Mouse (Mus musculus): ENCODE measurements at regions not wholly inside any gene's neighbourhood (a gene's known extent, or its start where the extent isn't known, plus 50 kb on each side); places are given as distances from the start of the nearest gene placed in this dataset.
A peak's percentile ranks its signal among the peaks of the same experiment; 100 is the strongest.
"Not testable (repeated sequence)": the region's sequence is repeated elsewhere in the genome, so short reads cannot be mapped to it uniquely, and the experiment has no call there.

DNA sequence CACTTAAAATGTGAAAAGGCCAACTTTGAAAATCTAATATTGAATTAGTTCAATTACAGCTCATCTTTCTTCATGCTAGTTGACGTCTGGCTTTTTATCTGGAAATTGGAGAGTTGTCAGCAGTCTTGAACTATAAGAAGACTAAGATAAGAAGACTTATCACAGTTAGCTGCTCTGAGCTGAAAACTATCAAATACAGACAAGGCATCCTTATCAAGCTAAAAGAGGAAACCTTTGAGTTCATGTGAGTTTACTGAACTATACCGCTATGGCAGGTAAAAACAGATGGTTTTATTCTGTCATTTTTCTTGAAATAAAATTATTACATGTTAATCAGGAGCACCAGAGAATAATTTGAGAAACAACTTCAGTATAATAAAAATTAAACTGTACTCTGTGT is 735.2 kb upstream of the Marcks start:
- DNase-seq, result no peak

- peak; percentile 24 for DNase-seq
Measured at GRCm38 (mm10) chr10:37861001-37861400, 722.3 kb upstream of the Marcks start.

DNA sequence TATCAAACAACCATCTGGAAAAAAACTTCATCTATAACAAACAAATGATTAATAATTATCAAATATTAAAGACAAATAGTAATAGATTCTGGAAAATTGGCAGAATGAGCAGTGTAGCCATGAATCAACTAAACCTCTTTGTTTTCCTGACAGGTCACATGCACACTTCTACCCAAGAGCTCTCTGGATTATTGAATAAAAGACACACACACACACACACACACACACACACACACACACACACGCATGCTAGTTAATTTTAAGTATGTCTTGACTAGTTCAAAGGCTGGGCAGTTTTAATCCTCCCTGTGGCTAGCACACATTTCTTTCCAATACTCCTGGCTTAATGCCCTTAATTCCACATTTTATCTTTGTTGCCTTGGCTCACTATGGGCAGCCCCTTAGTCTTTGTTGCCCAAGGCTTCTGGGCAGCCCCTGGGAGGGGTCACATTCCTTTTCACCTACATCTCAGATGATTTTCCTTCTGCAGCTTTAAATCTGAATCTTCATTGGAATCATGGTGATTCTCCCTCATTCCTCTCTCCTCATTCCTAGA is 710.6 kb upstream of the Marcks start:
- no peak for DNase-seq

DNA sequence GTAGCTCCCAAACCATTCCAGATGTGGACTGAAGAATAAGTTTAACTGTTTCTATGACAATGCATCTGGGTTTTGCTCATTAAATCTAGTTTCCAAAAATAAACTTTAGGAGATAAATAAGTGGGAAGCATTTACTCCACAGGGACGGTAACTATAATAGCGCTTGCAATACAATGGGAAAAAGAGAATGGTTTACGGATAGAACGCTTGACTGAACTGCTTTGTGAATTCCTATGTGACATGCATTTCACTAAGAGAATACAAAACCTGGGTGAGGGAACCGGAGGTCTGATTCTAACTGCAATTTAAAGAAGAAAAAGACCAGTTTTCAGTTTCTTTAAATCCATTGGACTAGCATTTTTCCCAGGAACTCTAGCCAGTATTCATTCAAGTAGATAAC is 704.1 kb upstream of the Marcks start:
- DNase-seq, result no peak

DNA sequence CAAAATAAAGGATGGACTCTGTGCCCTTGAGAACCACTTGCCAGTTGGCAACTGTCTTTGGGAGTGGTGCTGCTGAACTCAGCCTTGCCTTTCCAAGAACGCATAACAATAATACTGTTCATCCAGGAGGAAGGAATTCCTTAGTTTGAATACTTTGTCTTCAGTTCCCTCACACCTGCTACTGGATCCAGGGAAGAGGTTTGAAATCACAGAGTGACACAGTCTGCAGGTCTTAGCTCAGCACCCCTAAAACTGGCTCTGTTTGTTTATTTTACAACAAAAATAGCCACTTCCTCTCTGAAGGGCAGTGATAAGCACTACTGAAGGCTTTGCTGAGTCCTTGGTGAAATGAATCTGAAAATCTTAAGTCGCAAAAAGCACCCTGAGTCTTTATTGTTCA is 703.1 kb upstream of the Marcks start:
- peak; percentile 2 for DNase-seq

GRCm38 (mm10) chr10:37837721-37838120 is 699.0 kb upstream of the Marcks start:
- DNase-seq, result no peak

DNA sequence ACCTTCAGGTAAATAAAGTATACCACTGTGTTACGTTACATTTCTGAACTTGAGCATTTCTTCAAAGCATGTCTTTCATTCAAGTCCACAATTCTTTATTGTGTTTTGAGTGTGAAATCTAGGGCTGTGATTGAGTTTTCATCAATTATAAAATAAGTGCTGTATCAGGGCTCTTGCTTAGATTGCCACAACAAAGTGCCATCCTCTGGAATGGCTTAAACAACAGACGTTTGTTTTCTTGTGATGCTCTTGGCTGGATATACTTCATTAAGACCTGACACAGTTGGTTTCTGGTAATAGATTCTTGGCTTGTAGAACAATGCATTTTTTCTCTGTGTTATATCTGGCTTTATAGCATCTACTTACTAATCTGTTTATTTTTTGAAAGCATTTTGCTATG is 674.3 kb upstream of the Marcks start:
- DNase-seq, result no peak

- DNase-seq, result peak; percentile 50
Measured at GRCm38 (mm10) chr10:37812405-37812851, 673.7 kb upstream of the Marcks start.

DNA sequence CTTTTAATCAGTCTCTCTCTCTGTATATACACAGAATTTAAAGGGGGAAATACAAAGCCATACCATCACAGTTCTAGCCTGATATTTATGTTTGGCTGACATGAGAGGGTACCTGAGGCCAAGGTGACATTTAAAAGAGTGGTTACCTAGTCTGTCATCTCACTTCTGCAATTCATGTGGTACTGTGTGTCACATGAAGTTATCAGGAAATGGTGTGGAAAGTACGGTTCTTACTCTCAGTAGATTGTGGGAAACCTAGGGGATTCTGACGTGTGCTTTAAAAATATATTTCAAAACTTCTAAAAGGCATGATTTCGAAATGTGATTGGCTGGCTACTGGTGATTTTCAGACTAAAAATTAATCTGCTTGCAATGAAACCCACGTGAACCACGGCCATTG is 673.1 kb upstream of the Marcks start:
- DNase-seq, result no peak

DNA sequence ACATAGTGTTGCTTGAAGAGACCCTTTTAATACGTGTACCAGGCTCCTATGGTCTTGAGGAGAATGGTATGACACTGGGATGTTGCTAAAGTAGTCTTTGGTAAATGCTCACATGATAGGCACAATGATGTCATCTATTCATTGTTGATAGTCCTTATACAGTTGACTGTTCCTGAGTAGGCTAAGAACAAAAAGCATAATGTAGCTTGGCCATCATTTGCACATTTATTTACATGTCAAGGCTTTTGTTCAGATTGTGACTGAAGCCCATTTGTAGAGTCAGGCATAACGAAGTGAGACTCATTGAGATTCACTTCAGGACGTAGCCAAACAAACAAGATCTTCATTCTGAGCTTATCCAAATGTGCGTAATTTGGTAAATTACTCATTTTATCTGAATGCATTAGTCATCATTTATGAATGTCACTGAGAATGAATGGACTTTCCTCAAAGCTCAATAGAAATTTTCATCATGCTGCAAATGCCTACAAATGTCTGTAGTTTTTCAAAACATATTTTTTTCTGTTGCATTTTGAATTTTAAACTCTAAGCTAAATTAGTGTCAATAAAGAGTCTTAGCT is 664.6 kb upstream of the Marcks start:
- no peak for DNase-seq

DNA sequence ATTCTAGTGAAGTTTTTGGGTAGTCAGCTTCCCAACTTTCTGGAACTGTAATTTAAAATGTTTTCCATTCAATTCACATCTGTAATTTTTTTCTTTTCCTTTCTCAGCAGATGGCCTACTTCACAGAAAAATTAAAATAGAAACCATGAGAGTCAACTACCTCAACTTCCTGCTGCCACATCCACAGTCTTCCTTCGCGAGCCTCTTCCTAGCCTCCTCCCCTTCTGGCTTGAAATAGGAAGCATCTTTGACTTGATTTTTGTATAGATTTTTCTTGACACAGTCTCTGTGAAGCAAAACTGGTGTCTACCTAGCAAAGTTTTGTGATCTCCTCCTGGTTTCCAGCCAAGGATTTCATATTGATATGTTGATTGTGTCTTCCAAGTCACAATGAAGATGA is 660.7 kb upstream of the Marcks start:
- DNase-seq, result no peak

DNA sequence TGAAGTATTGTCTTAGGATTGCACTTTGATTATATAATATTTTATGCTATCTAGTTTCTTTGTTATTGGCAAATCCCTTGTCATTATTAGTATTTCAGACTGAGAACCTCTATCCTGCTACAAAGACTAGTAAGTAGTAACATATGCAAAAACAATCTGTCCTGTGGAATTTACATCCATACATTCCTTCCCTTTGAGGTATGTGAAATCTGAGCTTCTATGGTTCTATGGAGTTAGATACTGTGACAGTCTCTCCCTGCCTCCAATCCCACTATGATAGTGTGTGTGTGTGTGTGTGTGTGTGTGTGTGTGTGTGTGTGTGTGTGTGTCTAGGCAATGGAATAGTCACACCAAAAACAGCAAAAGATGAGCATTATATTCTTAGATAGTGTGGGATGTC is 659.6 kb upstream of the Marcks start:
- DNase-seq, result no peak

- DNase-seq, result no peak
Measured at GRCm38 (mm10) chr10:37797701-37798100, 659.0 kb upstream of the Marcks start.

GRCm38 (mm10) chr10:37792878-37793277 is 654.2 kb upstream of the Marcks start:
- DNase-seq, result no peak

- DNase-seq, result no peak
Measured at GRCm38 (mm10) chr10:37788049-37788448, 649.3 kb upstream of the Marcks start.

- DNase-seq, result no peak
Measured at GRCm38 (mm10) chr10:37779383-37780302, 640.9 kb upstream of the Marcks start.

DNA sequence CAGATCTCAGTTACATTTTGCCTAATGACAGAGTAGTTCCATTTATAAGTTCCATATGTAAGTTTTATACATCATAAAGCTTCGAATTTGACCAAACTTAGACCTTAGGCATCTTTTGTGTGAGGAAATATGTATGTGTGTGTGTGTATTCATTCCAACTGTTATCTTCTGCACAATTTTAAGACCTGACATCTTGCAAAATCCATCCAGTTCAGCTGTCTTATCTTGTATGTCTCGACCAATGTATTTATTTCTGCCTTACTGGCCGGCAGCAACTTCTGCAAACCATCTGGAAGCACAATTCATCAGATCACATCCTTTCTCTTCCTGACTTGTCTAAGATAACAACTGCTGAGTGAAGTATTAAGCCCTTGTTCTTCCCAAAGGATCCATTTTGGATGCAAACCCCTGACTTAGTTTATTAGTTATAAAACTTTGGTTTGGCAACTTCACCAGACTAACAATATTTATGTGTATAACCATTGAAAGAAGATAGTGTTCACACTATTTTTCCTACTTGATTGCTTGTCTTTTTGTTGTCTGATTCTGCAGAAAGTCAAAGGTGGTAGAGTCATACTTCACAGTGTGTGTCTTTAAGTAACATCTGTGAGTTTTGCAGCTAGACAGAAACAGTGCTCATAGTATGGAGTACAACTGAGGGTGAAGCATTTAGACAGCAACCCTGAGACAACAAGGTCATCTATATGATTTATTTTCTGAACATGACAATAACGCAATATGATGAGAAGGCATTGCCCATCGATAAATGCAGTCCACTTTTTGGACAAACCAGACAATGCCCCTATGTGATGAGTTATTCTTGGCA is 622.0 kb upstream of the Marcks start:
- no peak for DNase-seq

- no peak for DNase-seq
Measured at GRCm38 (mm10) chr10:37741581-37741980, 602.9 kb upstream of the Marcks start.

- DNase-seq, result no peak
Measured at GRCm38 (mm10) chr10:37739024-37739423, 600.3 kb upstream of the Marcks start.

GRCm38 (mm10) chr10:37725609-37726008 is 586.9 kb upstream of the Marcks start:
- DNase-seq, result no peak

DNA sequence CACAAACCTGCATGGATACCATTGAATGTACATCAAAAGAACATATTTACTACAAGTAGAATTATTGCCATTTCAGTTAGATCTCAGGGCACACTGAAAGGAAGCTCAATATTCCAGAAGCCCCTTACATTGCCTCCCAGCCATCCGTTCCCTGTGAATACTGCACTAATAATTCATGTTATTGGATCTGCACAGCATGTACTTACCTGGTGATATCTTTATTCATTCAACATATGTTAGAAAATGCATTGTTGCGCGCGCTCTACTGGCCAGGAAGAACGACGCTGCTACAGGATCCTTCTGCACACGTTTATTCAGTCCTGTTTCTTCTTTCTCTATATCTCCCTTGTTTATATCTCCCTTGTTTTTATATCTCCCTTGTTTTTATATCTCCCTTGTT is 586.3 kb upstream of the Marcks start:
- DNase-seq, result not testable (repeated sequence)

GRCm38 (mm10) chr10:37720748-37721147 is 582.0 kb upstream of the Marcks start:
- DNase-seq, result no peak

DNA sequence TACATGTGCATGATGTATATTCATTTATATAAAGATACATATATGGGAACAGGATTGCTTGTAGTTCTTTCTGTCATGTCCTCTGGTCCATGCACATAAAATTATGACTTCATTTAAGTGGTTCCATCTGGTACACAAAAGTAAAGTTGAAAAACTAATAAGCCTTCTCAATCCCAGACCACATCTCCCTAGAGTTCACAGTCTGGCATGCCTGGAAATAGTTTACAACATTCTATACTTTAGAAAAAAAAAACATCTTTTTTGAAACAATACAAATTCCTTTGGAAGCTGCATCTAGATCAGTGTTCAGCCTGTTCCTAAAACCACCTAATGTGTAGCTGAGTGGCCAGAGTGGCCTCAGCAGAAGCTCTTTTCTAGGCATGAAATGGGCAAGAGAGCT is 578.2 kb upstream of the Marcks start:
- no peak for DNase-seq
